Mouse (Mus musculus) MEL (cell line): ENCODE measurements at regions not wholly inside any gene's neighbourhood (a gene's known extent, or its start where the extent isn't known, plus 50 kb on each side); places are given as distances from the start of the nearest gene placed in this dataset.

Experiments used
- CTCF ChIP-seq, 3 experiments: IDR thresholded peaks in 2 of 3; conservative IDR thresholded peaks in 1 of 3; 2 replicates each; pipeline ENCODE4 v1.5.1; 2011 to 2012; ENCODE audit warnings: low read length in 3 of 3, low read depth in 2 of 3, mild to moderate bottlenecking in 2 of 3, improper control_type of control experiment in 1 of 3, inconsistent platforms in 1 of 3, mixed read lengths in 1 of 3, moderate library complexity in 1 of 3; ENCODE audit not compliant: control insufficient read depth in 1 of 3, insufficient read depth in 1 of 3, poor library complexity in 1 of 3, severe bottlenecking in 1 of 3
- MAX ChIP-seq: IDR thresholded peaks from 2 replicates; pipeline ENCODE4 v1.6.1; 2011; ENCODE audit warnings: low read length, improper control_type of control experiment
- MEF2A ChIP-seq: IDR thresholded peaks from 2 replicates; pipeline ENCODE4 v1.6.1; 2014; ENCODE audit warnings: low read depth, mild to moderate bottlenecking, inconsistent platforms, low read length, improper control_type of control experiment; ENCODE audit not compliant: poor library complexity, insufficient replicate concordance, severe bottlenecking; ENCODE audit errors: extremely low read depth
- POLR2A ChIP-seq, 2 experiments: IDR thresholded peaks; 2 replicates each; pipeline ENCODE4 v1.6.1; 2011 to 2012; ENCODE audit warnings: low read length in 2 of 2, mild to moderate bottlenecking in 2 of 2, control low read depth in 1 of 2, improper control_type of control experiment in 1 of 2, low read depth in 1 of 2, moderate library complexity in 1 of 2; ENCODE audit not compliant: control insufficient read depth in 1 of 2, insufficient read depth in 1 of 2, poor library complexity in 1 of 2
- RAD21 ChIP-seq: IDR thresholded peaks from 2 replicates; pipeline ENCODE4 v1.6.1; 2011; ENCODE audit warnings: mild to moderate bottlenecking, low read depth, low read length, improper control_type of control experiment
- ZNF384 ChIP-seq: IDR thresholded peaks from 2 replicates; pipeline ENCODE4 v1.6.1; 2012; ENCODE audit warnings: low read depth, mild to moderate bottlenecking, inconsistent platforms, low read length, improper control_type of control experiment

DNA sequence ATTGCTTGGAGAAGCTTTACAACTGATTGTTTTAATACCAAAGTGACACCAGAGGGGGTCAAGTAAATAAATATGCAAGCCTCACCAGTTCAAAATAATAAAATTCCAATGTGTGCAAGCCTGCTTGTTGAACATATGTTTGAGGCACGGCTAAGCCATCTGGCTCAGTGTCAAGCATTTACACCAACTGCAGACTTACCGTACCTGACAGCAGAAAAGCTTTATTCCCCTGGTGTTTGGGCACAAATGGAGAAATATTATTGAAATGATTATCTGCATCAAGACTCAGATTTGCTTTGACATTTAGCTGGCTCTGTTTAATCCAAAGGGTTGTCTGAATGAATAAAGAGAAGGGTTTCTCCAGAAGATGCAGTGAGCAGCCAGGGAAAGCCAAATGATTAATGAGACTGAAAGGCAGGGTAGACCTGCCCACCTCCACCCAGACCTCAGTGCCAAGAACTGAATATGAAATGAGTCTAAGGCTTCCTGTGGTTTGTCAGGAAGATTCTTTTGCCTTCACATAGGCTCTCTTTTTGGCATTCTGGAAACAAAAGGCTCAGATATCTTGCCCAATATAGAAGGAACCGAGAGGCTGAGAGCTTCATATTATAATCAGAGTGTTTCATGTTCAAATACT lies 325.6 kb upstream of the Galnt5 start:
- no peak for TF ChIP-seq CTCF (IDR thresholded peaks at IDR 0.05 in 2 of 3, conservative IDR thresholded peaks at IDR 0.05 in 1 of 3; ENCODE audit: control insufficient read depth in 1 of 3, insufficient read depth in 1 of 3, low read depth in 2 of 3, low read length in 3 of 3, poor library complexity in 1 of 3, severe bottlenecking in 1 of 3)
- no peak for TF ChIP-seq RAD21
- TF ChIP-seq ZNF384, result no peak
- TF ChIP-seq MAX, result no peak
- no peak for TF ChIP-seq POLR2A (IDR thresholded peaks at IDR 0.05; ENCODE audit: control insufficient read depth in 1 of 2, insufficient read depth in 1 of 2, low read depth in 1 of 2, low read length in 2 of 2, poor library complexity in 1 of 2)
- no peak for TF ChIP-seq MEF2A
